Mouse (Mus musculus) stomach, postnatal 0 days (tissue): ENCODE measurements at regions not wholly inside any gene's neighbourhood (a gene's known extent, or its start where the extent isn't known, plus 50 kb on each side); places are given as distances from the start of the nearest gene placed in this dataset.

Experiments used
- CTCF ChIP-seq: IDR thresholded peaks from 2 replicates; pipeline ENCODE4 v1.5.1; 2016; ENCODE audit warnings: antibody characterized with exemption, low read depth, mild to moderate bottlenecking, moderate library complexity
- EP300 ChIP-seq: optimal IDR thresholded peaks from 2 replicates; pipeline ENCODE3; 2016; ENCODE audit warnings: antibody characterized with exemption

- TF ChIP-seq EP300 (no peak), CTCF (no peak)
Measured at GRCm38 (mm10) chr16:51086556-51086955, 495.6 kb upstream of the Ccdc54 start.
